Mouse (Mus musculus) heart, embryonic 11.5 days (tissue): Measurements from ENCODE around the gene Bmp7. TPM values are rescaled to one million over a fixed set of nuclear protein-coding genes. Genes with fewer than 3 reads are reported as not detected.

Experiments
- ATAC-seq: fragments of 200-750 bp; cut with Nextera tagmentation; replicated peaks from 2 replicates; pipeline ENCODE4 v1.8.0; 2017; ENCODE audit warnings: moderate library complexity; ENCODE audit not compliant: insufficient number of reproducible peaks, low FRiP score, low TSS enrichment
- H3K27ac ChIP-seq: fragments of 300-500 bp; sonication (generic); 2 replicates; pipeline ENCODE4 v1.5.1; 2014; ENCODE audit warnings: mild to moderate bottlenecking, low read depth, low read length
- H3K27me3 ChIP-seq: fragments of 300-500 bp; sonication (generic); 2 replicates; pipeline ENCODE4 v1.6.1; 2014; ENCODE audit warnings: mild to moderate bottlenecking, low read length, mixed read lengths; ENCODE audit not compliant: control insufficient read depth, insufficient read depth
- H3K36me3 ChIP-seq: fragments of 300-500 bp; sonication (generic); 2 replicates; pipeline ENCODE4 v1.6.1; 2014; ENCODE audit warnings: mild to moderate bottlenecking, low read length, moderate library complexity, mixed read lengths; ENCODE audit not compliant: control insufficient read depth, insufficient read depth
- H3K4me1 ChIP-seq: fragments of 300-500 bp; sonication (generic); 2 replicates; pipeline ENCODE4 v1.6.1; 2014; ENCODE audit warnings: low read length; ENCODE audit not compliant: control insufficient read depth, insufficient read depth
- H3K4me2 ChIP-seq: fragments of 300-500 bp; sonication (generic); 2 replicates; pipeline ENCODE4 v1.6.1; 2014; ENCODE audit warnings: mild to moderate bottlenecking, moderate library complexity
- H3K4me3 ChIP-seq: fragments of 300-500 bp; sonication (generic); 2 replicates; pipeline ENCODE4 v1.5.1; 2014; ENCODE audit warnings: low read depth, low read length
- H3K9ac ChIP-seq: fragments of 300-500 bp; sonication (generic); 2 replicates; pipeline ENCODE4 v1.6.1; 2014; ENCODE audit warnings: mild to moderate bottlenecking, low read depth, low read length, moderate library complexity
- H3K9me3 ChIP-seq: fragments of 300-500 bp; sonication (generic); replicated peaks from 2 replicates; pipeline ENCODE4 v1.6.1; 2016; ENCODE audit warnings: low read length; ENCODE audit not compliant: control insufficient read depth
- WGBS: fragments of 180-500 bp; shearing (Covaris S2); extraction: QIAGEN DNeasy Blood & Tissue Kit; methylation state at CpG from one replicate; pipeline ENCODE4 v1.1.7; 2014; ENCODE audit not compliant: insufficient replicate concordance; 5-methylcytosine and 5-hydroxymethylcytosine counted together
- polyA plus RNA-seq: library from polyadenylated mRNA; unstranded; fragments of >200 nt; fragmentation: Nextera tagmentation; extraction: Ambion mirVana; gene quantifications from 2 replicates; pipeline ENCODE4 v1.2.1, GENCODE M21; 2014

Bmp7 gene
- polyA plus RNA-seq, 1 experiment from 2014 or later: 66.2 TPM

GRCm38 (mm10) chr2:172937326-172938190 lies 2.6 kb downstream of the Bmp7 start:
- H3K36me3 ChIP-seq: no peaks in the 10 kb centered on the region
- H3K9ac ChIP-seq: peak overlapping the region; percentile 90
- peak overlapping the region; percentile 90 for H3K4me2 ChIP-seq
- H3K27ac ChIP-seq: peak overlapping the region; percentile 90
- ATAC-seq: no peak
- no peaks in the 10 kb centered on the region for H3K9me3 ChIP-seq
- peaks cover 34% of the 10 kb centered on the region for H3K4me1 ChIP-seq
- peaks cover 56% of the 10 kb centered on the region for H3K27me3 ChIP-seq
- peak overlapping the region; percentile 79 for H3K4me3 ChIP-seq
- WGBS: 11% methylated on average over 12 of the region's 12 CpGs

- peak overlapping the region; percentile 79 for H3K4me3 ChIP-seq
- no peak for ATAC-seq
- H3K4me2 ChIP-seq: peak overlapping the region; percentile 90
- H3K27ac ChIP-seq: peak overlapping the region; percentile 90
- peaks cover 38% of the 10 kb centered on the region for H3K4me1 ChIP-seq
- H3K27me3 ChIP-seq: peaks cover 49% of the 10 kb centered on the region
- peak overlapping the region; percentile 90 for H3K9ac ChIP-seq
- 33% methylated on average over 5 of the region's 5 CpGs for WGBS
- no peaks in the 10 kb centered on the region for H3K9me3 ChIP-seq
- H3K36me3 ChIP-seq: no peaks in the 10 kb centered on the region
Observed at GRCm38 (mm10) chr2:172936844-172937243, 3.3 kb downstream of the Bmp7 start.

GRCm38 (mm10) chr2:172935776-172936562 lies 4.2 kb downstream of the Bmp7 start:
- Histone ChIP-seq H3K27me3 (peaks cover 45% of the 10 kb centered on the region), H3K4me1 (peaks cover 46% of the 10 kb centered on the region), H3K4me3 (peak overlapping the region; percentile 79), H3K4me2 (peak overlapping the region; percentile 90), H3K9me3 (no peaks in the 10 kb centered on the region), H3K27ac (peak overlapping the region; percentile 90), H3K9ac (peak overlapping the region; percentile 90), H3K36me3 (no peaks in the 10 kb centered on the region)
- ATAC-seq: no peak
- WGBS: 22% methylated on average over 12 of the region's 12 CpGs

GRCm38 (mm10) chr2:172934891-172935740 lies 5.0 kb downstream of the Bmp7 start:
- ATAC-seq: no peak
- peaks cover 41% of the 10 kb centered on the region for H3K27me3 ChIP-seq
- no peaks in the 10 kb centered on the region for H3K36me3 ChIP-seq
- H3K4me1 ChIP-seq: peaks cover 51% of the 10 kb centered on the region
- peak overlapping the region; percentile 90 for H3K4me2 ChIP-seq
- H3K4me3 ChIP-seq: peak overlapping the region; percentile 39
- no peaks in the 10 kb centered on the region for H3K9me3 ChIP-seq
- H3K27ac ChIP-seq: peak overlapping the region; percentile 90
- 3% methylated on average over 30 of the region's 30 CpGs for WGBS
- H3K9ac ChIP-seq: peak overlapping the region; percentile 76

GRCm38 (mm10) chr2:172934420-172934788 lies 5.7 kb downstream of the Bmp7 start:
- Histone ChIP-seq H3K36me3 (no peaks in the 10 kb centered on the region), H3K9ac (peak overlapping the region; percentile 76), H3K4me3 (peak overlapping the region; percentile 39), H3K27me3 (peaks cover 34% of the 10 kb centered on the region), H3K9me3 (no peaks in the 10 kb centered on the region), H3K4me1 (peaks cover 59% of the 10 kb centered on the region), H3K4me2 (peak overlapping the region; percentile 90), H3K27ac (peak overlapping the region; percentile 90)
- no peak for ATAC-seq
- WGBS: 8% methylated on average over 8 of the region's 8 CpGs

GRCm38 (mm10) chr2:172933631-172934419 lies 6.3 kb downstream of the Bmp7 start:
- Histone ChIP-seq H3K9me3 (no peaks in the 10 kb centered on the region), H3K4me2 (peak overlapping the region; percentile 90), H3K36me3 (no peaks in the 10 kb centered on the region), H3K9ac (peak overlapping the region; percentile 76), H3K27ac (peak overlapping the region; percentile 90), H3K27me3 (peaks cover 28% of the 10 kb centered on the region), H3K4me3 (peak overlapping the region; percentile 39), H3K4me1 (peaks cover 64% of the 10 kb centered on the region)
- ATAC-seq: 0 out of 2 replicates have a peak, but pooled peaks have one; percentile 27
- 2% methylated on average over 34 of the region's 34 CpGs for WGBS

- no peak overlapping the region for H3K4me2 ChIP-seq
- WGBS: 74% methylated on average over 17 of the region's 17 CpGs
- no peak overlapping the region for H3K9ac ChIP-seq
Observed at GRCm38 (mm10) chr2:172931137-172931898, 8.8 kb downstream of the Bmp7 start.

More at GRCm38 (mm10) chr2:172931137-172931898, 8.8 kb downstream of the Bmp7 start:
- Histone ChIP-seq H3K9me3 (no peaks in the 10 kb centered on the region), H3K4me1 (peaks cover 74% of the 10 kb centered on the region), H3K36me3 (no peaks in the 10 kb centered on the region), H3K4me3 (no peak overlapping the region), H3K27me3 (peaks cover 7% of the 10 kb centered on the region), H3K27ac (peak overlapping the region; percentile 55)
- ATAC-seq: no peak
